Mouse (Mus musculus) forebrain, embryonic 10.5 days (tissue): ENCODE results near the gene Elmo1. TPM values are rescaled to one million over a fixed set of nuclear protein-coding genes. Genes with fewer than 3 reads are reported as not detected.

ENCODE experiments used
- DNase-seq: peaks from one replicate; pipeline ENCODE4 v3.0.0-alpha.2; 2017; ENCODE audit warnings: low spot score; ENCODE audit errors: extremely low spot score
- H3K27ac ChIP-seq: fragments of 300-500 bp; sonication (generic); 2 replicates; pipeline ENCODE4 v1.5.1; 2016; ENCODE audit warnings: mild to moderate bottlenecking
- H3K27me3 ChIP-seq: fragments of 300-500 bp; sonication (generic); 2 replicates; pipeline ENCODE4 v1.6.1; 2016; ENCODE audit warnings: mild to moderate bottlenecking; ENCODE audit not compliant: poor library complexity, severe bottlenecking
- H3K36me3 ChIP-seq: fragments of 300-500 bp; sonication (generic); replicated peaks from 2 replicates; pipeline ENCODE4 v1.6.1; 2016; ENCODE audit warnings: mild to moderate bottlenecking, moderate library complexity
- H3K4me1 ChIP-seq: fragments of 300-500 bp; sonication (generic); 2 replicates; pipeline ENCODE4 v1.6.1; 2016
- H3K4me3 ChIP-seq: fragments of 300-500 bp; sonication (generic); 2 replicates; pipeline ENCODE4 v1.5.1; 2016; ENCODE audit warnings: mild to moderate bottlenecking, moderate library complexity
- H3K9me3 ChIP-seq: fragments of 300-500 bp; sonication (generic); 2 replicates; pipeline ENCODE4 v1.6.1; 2016; ENCODE audit warnings: mild to moderate bottlenecking, moderate library complexity
- WGBS: fragments of 180-500 bp; shearing (Covaris S2); methylation state at CpG from one replicate; pipeline ENCODE4 v1.1.7; 2016; 5-methylcytosine and 5-hydroxymethylcytosine counted together
- polyA plus RNA-seq: library from polyadenylated mRNA; unstranded; fragments of >200 nt; fragmentation: Nextera tagmentation; extraction: Ambion mirVana; gene quantifications from 2 replicates; pipeline ENCODE4 v1.2.1, GENCODE M21; 2016

Gene Elmo1
- polyA plus RNA-seq, 1 experiment from 2014 or later: 8.9 TPM

GRCm38 (mm10) chr13:20250069-20250668 lies 159.8 kb downstream of the Elmo1 start:
- H3K4me1 ChIP-seq: no peaks in the 10 kb centered on the region
- H3K27ac ChIP-seq: no peak overlapping the region
- H3K4me3 ChIP-seq: no peak overlapping the region
- H3K9me3 ChIP-seq: no peaks in the 10 kb centered on the region
- H3K36me3 ChIP-seq: no peaks in the 10 kb centered on the region
- H3K27me3 ChIP-seq: no peaks in the 10 kb centered on the region
- DNase-seq: no peak

GRCm38 (mm10) chr13:20254911-20255310 lies 164.5 kb downstream of the Elmo1 start:
- Histone ChIP-seq H3K4me3 (no peak overlapping the region), H3K36me3 (no peaks in the 10 kb centered on the region), H3K27me3 (no peaks in the 10 kb centered on the region), H3K27ac (no peak overlapping the region), H3K9me3 (no peaks in the 10 kb centered on the region), H3K4me1 (no peaks in the 10 kb centered on the region)
- DNase-seq: no peak
- 87% methylated on average over 6 of the region's 6 CpGs for WGBS

GRCm38 (mm10) chr13:20255380-20255779 lies 165.0 kb downstream of the Elmo1 start:
- Histone ChIP-seq H3K27me3 (no peaks in the 10 kb centered on the region), H3K27ac (no peak overlapping the region), H3K4me1 (no peaks in the 10 kb centered on the region), H3K36me3 (no peaks in the 10 kb centered on the region), H3K9me3 (no peaks in the 10 kb centered on the region), H3K4me3 (no peak overlapping the region)
- 94% methylated on average over 3 of the region's 3 CpGs for WGBS
- no peak for DNase-seq

- Histone ChIP-seq H3K27me3 (no peaks in the 10 kb centered on the region), H3K27ac (no peak overlapping the region), H3K9me3 (no peaks in the 10 kb centered on the region), H3K4me3 (no peak overlapping the region), H3K4me1 (no peaks in the 10 kb centered on the region), H3K36me3 (no peaks in the 10 kb centered on the region)
- no peak for DNase-seq
- WGBS: 93% methylated on average over 4 of the region's 4 CpGs
Observed at GRCm38 (mm10) chr13:20256613-20257012, 166.2 kb downstream of the Elmo1 start.

- H3K27me3 ChIP-seq: no peaks in the 10 kb centered on the region
- no peaks in the 10 kb centered on the region for H3K36me3 ChIP-seq
- H3K9me3 ChIP-seq: 0 out of 2 replicates have a peak, but pooled peaks cover 2% of the 10 kb centered on the region
- 90% methylated on average over 8 of the region's 8 CpGs for WGBS
- no peak overlapping the region for H3K4me3 ChIP-seq
- no peak overlapping the region for H3K27ac ChIP-seq
- H3K4me1 ChIP-seq: no peaks in the 10 kb centered on the region
- no peak for DNase-seq
Observed at GRCm38 (mm10) chr13:20257562-20258525, 167.4 kb downstream of the Elmo1 start.

- no peaks in the 10 kb centered on the region for H3K4me1 ChIP-seq
- H3K4me3 ChIP-seq: no peak overlapping the region
- H3K27ac ChIP-seq: no peak overlapping the region
- H3K36me3 ChIP-seq: no peaks in the 10 kb centered on the region
- H3K9me3 ChIP-seq: 0 out of 2 replicates have a peak, but pooled peaks cover 6% of the 10 kb centered on the region
- WGBS: 97% methylated on average over 1 of the region's 1 CpGs
- H3K27me3 ChIP-seq: no peaks in the 10 kb centered on the region
- no peak for DNase-seq
Observed at GRCm38 (mm10) chr13:20263173-20263572, 172.8 kb downstream of the Elmo1 start.

- Histone ChIP-seq H3K9me3 (no peaks in the 10 kb centered on the region), H3K4me1 (no peaks in the 10 kb centered on the region), H3K4me3 (no peak overlapping the region), H3K27me3 (no peaks in the 10 kb centered on the region), H3K36me3 (no peaks in the 10 kb centered on the region), H3K27ac (no peak overlapping the region)
- no peak for DNase-seq
- WGBS: 78% methylated on average over 6 of the region's 6 CpGs
Observed at GRCm38 (mm10) chr13:20270148-20270547, 179.8 kb downstream of the Elmo1 start.

- H3K27ac ChIP-seq: no peak overlapping the region
- no peaks in the 10 kb centered on the region for H3K36me3 ChIP-seq
- WGBS: 56% methylated on average over 3 of the region's 3 CpGs
- no peaks in the 10 kb centered on the region for H3K9me3 ChIP-seq
- H3K27me3 ChIP-seq: no peaks in the 10 kb centered on the region
- no peak overlapping the region for H3K4me3 ChIP-seq
- no peak for DNase-seq
- H3K4me1 ChIP-seq: no peaks in the 10 kb centered on the region
Observed at GRCm38 (mm10) chr13:20271799-20272198, 181.4 kb downstream of the Elmo1 start.

GRCm38 (mm10) chr13:20272562-20272961 lies 182.2 kb downstream of the Elmo1 start:
- Histone ChIP-seq H3K4me1 (no peaks in the 10 kb centered on the region), H3K4me3 (no peak overlapping the region), H3K27ac (no peak overlapping the region), H3K9me3 (no peaks in the 10 kb centered on the region), H3K36me3 (no peaks in the 10 kb centered on the region), H3K27me3 (no peaks in the 10 kb centered on the region)
- DNase-seq: peak; percentile 25
- 47% methylated on average over 6 of the region's 6 CpGs for WGBS

- H3K27me3 ChIP-seq: no peaks in the 10 kb centered on the region
- H3K27ac ChIP-seq: no peak overlapping the region
- no peak overlapping the region for H3K4me3 ChIP-seq
- no peak for DNase-seq
- no peaks in the 10 kb centered on the region for H3K9me3 ChIP-seq
- H3K36me3 ChIP-seq: no peaks in the 10 kb centered on the region
- no peaks in the 10 kb centered on the region for H3K4me1 ChIP-seq
- 96% methylated on average over 2 of the region's 2 CpGs for WGBS
Observed at GRCm38 (mm10) chr13:20279889-20280288, 189.5 kb downstream of the Elmo1 start.

- WGBS: 97% methylated on average over 7 of the region's 7 CpGs
- no peak overlapping the region for H3K27ac ChIP-seq
- H3K27me3 ChIP-seq: no peaks in the 10 kb centered on the region
Observed at GRCm38 (mm10) chr13:20283891-20284290, 193.5 kb downstream of the Elmo1 start.

GRCm38 (mm10) chr13:20286680-20287079 lies 196.3 kb downstream of the Elmo1 start:
- Histone ChIP-seq H3K27me3 (no peaks in the 10 kb centered on the region), H3K4me3 (no peak overlapping the region), H3K9me3 (no peaks in the 10 kb centered on the region), H3K36me3 (no peaks in the 10 kb centered on the region), H3K27ac (no peak overlapping the region), H3K4me1 (peaks cover 5% of the 10 kb centered on the region)
- WGBS: 91% methylated on average over 6 of the region's 6 CpGs
- no peak for DNase-seq

More at GRCm38 (mm10) chr13:20283891-20284290, 193.5 kb downstream of the Elmo1 start:
- Histone ChIP-seq H3K4me1 (peaks cover 5% of the 10 kb centered on the region), H3K4me3 (no peak overlapping the region), H3K36me3 (no peaks in the 10 kb centered on the region), H3K9me3 (no peaks in the 10 kb centered on the region)
- DNase-seq: no peak

GRCm38 (mm10) chr13:20288393-20288792 lies 198.0 kb downstream of the Elmo1 start:
- Histone ChIP-seq H3K27me3 (no peaks in the 10 kb centered on the region), H3K4me1 (peaks cover 5% of the 10 kb centered on the region), H3K4me3 (no peak overlapping the region), H3K27ac (no peak overlapping the region), H3K36me3 (no peaks in the 10 kb centered on the region), H3K9me3 (no peaks in the 10 kb centered on the region)
- DNase-seq: no peak
- WGBS: 74% methylated on average over 7 of the region's 7 CpGs
